Mouse (Mus musculus) urinary bladder, postnatal 25 days (tissue): ENCODE results near the gene Olfr456.
"Not testable (repeated sequence)": the region's sequence is repeated elsewhere in the genome, so short reads cannot be mapped to it uniquely, and the experiment has no call there.

Experiments used
- DNase-seq: peaks from one replicate; pipeline ENCODE4 v3.0.0; 2022; ENCODE audit warnings: low spot score

The Olfr456 gene

DNA sequence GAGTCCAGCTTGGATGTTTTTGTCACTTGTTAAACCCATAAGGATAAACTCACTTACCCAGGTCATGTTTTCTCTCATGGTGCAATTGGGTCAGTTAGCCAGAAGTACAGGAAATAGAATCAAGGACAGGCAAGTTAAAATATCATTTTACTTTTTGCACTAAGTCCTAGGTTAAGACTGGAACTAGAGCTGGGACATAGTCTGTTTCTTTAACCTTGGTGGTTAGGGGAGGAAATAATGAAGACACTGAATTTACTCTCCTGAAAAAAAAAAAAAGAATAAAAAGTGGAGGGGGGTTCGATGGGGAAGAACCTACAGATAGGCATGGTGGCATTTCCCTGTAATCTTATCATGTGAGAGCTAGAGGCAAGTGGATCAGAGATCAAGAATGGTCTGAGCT is at the start of gene Olfr456:
TSS of gene Olfr456 (minus strand) at position 101 of the 400 bp plus-strand sequence.
- DNase-seq = no peak

DNA sequence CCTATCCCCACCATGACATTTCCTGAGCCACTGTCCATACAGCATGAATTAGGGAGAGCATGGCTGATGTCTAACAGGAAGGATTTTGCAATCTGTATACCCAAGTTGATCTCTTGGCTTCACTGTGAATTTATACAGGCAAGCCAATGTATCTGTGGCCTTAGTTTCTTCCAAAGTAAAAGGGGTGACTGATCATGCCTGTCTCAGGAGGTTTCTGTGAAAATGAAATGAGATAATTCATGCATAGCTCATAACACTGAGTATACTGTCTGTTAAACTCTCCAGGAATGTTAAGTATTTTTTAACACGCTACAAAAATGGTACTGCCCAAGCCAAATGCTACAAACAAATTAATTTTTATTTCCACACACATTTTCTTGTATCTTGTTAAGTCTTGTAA is 26.4 kb upstream of the Olfr456 start:
- DNase-seq = no peak

DNA sequence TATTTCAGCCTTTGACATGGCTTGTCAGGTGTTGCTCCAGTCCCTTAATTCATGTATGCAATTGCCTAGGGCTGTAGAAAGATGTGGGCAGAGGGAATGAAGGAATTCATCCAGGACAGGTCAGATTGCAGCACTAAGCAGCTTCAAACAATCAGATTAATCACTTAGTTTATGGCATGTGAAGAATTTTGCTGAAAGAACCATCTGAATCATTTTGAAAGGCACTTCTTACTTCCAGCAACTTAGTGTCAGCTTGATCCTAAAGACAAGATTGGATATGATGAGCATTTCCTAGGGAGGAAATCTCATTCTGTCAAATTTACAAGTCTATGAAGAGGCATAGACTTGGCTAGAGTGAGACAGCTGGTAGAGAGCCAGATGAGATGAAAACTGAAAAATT is 22.3 kb upstream of the Olfr456 start:
- no peak for DNase-seq

DNA sequence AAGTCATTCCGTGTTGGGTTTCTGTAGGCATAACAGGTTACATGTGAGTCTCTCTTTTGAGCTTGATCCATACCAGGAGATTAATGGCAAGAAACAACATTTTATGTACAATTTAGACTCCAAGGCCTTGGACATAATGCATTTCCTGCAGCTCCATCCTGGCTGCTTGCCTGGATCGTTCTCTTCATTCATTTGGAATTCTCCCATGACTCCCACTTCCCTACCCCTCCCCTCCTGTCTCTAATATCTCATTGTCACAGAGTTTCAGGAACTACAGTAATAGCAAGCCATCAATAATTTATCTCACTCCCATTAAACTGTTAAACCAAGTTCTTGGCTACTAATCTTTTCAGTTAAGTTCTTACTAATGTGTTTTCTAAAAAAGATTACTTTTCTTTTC is 16.5 kb upstream of the Olfr456 start:
- no peak for DNase-seq

DNA sequence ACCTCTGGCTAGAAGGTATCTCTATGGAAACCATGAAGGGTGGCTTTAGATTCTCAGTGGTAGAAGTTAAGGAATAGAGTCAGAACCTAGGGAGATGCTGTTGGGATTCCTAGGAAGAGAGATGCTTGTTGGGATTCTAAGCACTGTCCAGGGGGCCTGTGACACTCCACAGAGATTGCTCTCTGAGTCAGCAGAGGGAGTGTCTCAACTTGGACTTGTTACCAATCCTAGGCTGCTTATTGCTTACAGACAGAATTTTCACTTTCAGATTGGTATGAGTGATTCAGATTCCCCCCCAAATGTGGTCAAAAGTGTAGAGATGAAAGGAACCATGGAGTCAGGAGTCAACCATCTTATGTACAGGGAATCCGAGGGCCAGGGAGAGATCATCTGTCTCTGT is 2.7 kb upstream of the Olfr456 start:
- DNase-seq = no peak

DNA sequence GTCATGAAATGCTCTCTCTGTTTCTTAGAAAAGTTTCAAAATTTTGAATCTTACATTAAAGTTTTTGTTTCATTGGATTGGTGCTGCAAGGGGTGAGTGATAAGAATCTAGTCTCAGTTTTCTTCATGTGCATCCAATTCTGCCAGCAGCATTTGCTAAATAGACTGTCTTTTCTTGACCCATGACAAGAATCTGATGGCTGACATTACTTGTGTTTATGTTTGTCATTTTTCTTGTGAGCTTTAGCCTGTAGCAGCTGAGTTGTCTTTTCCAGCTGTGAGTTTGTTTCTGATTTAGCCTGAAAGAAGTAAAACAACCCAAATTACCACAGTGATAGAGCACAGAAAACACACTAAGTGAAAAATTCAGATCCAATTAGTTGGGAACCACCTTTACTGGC is 2.4 kb downstream of the Olfr456 start:
- no peak for DNase-seq

DNA sequence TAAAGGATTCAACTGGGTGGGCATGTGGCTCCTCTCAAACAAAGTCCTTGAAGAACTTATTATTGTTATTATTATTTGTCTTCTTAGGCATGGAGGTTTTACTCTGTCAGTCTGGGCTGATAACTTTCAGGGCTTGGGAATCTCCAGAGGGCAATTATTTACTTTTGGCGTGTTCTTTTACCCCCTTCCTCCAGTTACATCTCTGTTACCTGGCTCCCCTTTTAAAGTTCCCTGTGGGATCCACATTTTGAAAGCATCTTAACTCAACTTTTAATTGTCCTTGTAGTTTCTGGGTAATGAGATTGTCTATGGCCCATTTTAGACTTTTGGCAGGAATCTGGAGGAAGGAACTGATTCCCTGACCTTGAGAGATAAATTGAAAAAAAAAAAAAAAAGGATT is 10.8 kb downstream of the Olfr456 start, which contains the start of gene Olfr457:
TSS of gene Olfr457 (minus strand) at position 101 of the 400 bp plus-strand sequence.
- DNase-seq = no peak

DNA sequence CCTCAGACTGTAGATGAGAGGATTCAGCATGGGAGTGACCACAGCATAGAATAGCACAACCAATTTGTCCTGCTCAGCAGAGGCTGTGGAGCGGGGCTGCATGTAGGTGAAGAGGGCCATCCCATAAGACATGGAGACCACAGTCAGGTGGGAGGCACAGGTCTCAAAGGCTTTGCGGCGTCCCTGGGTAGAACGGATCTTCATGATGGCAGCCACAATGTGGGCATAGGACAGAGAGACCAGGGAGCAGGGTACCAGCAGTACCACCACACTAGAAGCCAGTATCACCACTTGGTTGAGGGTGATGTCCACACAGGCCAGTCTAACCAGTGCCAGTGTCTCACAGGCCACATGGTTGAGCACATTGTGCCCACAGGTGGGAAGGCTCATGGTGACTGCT is 15.7 kb downstream of the Olfr456 start:
- DNase-seq = not testable (repeated sequence)

DNA sequence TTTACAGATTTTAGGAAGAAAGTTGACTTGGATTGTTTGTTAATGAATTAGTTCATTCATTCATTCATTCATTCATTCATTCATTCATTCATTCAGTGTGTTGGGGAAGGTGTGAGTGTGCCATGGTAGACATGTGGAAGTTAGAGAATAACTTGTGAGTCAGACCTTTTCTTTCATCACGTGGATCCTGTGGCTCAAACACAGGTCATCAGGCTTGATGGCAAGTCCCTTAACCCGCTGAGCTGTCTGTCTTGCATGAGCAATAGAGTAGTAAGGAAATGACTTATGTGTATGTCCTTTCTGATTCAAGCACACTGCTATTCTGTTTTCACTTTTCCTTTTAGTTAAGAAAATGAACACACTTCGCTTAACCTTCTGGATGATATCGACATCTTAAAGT is 16.5 kb downstream of the Olfr456 start:
- no peak for DNase-seq

DNA sequence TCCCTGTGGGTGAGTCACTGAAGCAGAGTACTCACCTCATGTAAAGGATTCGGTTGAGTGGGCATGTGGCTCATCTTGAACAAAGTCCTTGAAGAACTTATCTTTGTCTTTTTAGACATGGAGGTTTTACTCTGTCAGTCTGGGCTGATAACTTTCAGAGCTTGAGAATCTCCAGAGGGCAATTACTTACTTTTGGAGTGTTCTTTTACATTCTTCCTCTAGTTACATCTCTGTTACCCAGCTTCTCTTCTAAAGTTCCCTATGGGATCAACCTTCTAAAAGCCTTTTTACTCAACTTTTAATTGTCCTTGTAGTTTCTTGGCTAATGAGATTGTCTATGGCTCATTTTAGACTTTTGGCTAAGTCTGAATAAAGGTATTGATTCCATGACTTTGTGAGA is 21.9 kb downstream of the Olfr456 start, which contains the start of gene Olfr458:
TSS of gene Olfr458 (minus strand) at position 101 of the 400 bp plus-strand sequence.
- DNase-seq = no peak

DNA sequence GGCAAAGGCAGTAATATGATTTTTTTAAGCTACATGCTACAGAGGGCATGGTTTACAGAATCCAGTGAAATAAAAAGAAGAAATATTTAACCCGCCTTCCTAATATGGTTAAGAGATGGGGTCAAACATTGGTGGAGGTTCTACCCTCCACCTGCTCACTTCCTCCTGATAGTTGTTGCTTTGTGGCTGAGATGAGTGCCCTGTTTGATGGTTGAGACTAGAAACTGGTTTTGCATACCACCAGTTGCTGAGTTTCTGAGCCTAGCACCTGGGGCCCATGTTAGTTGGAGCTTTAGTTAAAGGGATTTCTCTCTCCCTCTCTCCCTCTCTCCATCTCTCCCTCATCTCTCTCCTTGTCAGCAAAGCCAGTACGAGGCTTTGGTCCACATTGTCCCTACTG is 39.6 kb downstream of the Olfr456 start:
- DNase-seq = no peak

DNA sequence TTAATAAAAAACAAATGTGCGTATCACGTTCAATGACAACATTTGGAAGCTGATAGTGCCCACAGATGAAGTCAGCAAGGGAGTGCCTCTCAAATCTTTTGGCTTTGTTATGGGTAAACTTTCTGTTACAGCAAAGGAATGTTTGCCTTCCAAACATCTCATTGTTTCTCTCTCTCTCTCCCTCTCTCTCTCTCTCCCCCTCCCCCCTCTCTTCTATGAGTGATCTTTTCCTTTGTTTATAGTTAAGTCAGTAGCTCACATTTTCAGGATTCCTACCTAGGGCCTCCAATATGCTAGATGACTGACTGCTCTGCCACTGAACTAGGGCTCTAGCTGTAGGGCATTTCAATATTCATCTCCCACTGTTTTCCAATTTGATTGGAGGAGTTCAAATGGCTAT is 42.5 kb downstream of the Olfr456 start:
- no peak for DNase-seq

DNA sequence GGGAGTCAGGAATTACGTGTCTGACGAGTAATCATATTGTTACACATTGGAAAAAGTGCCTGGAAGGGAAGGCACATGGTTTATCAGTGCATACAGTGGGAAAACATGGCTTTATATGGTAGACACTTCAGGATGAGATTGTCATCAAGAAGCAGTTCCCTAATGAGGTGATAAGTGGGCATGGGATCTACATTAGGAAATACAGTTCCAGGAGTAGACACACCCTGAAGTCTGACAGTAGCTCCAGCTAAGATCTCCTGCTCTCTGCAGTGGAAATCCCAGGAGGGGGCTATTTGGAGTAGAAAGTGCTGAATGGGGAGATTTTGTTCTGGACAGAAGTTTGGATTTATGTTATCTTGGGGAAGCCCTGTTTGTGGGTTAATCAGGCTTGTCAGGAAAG is 45.6 kb downstream of the Olfr456 start:
- DNase-seq = no peak
